Mouse (Mus musculus): ENCODE measurements around the gene Dip2b.

DNA sequence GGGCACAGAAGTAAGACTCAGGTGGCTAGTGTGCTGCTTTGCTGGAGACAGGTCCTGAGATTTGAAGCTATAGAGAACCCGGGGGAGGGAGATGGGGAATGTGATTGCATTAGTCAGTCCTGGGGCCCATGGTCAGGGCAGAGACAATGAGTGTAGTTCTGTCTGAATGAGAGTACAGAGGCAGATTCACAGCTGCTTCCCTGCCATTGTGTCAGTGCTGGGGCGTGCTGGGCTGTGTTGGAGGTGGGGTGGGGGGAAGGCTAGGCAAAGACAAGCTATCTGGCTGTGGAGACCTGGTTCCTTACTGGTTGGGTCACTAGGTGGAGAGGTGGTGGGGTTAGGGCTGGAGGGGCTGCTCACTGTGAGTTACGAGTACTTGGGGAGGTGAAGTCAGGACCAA is 14.3 kb downstream of the Dip2b start:
- TF ChIP-seq CTCF (IDR thresholded peaks at IDR 0.05; ENCODE audit: low read depth), result no peak
- TF ChIP-seq EP300 (IDR thresholded peaks at IDR 0.05; ENCODE audit: low read depth), result no peak

Measured in liver, postnatal 0 days (tissue).